Mouse (Mus musculus): ENCODE results near the gene Olfr575.
A peak's percentile ranks its signal among the peaks of the same experiment; 100 is the strongest.

GRCm38 (mm10) chr7:102919632-102920031, 38.9 kb downstream of the Olfr575 start:
- TF ChIP-seq CTCF (IDR thresholded peaks at IDR 0.05; ENCODE audit: low read depth) (peak; percentile 57; the same call in 1 of the 2 replicates), EP300 (IDR thresholded peaks at IDR 0.05; ENCODE audit: low read depth) (no peak)

Measured in liver, embryonic 14.5 days (tissue).